Mouse (Mus musculus) kidney, adult 8-10 months (tissue): ENCODE data around the gene 4930544G11Rik.

ENCODE experiments used
- DNase-seq, 2 experiments: peaks; one replicate each; pipeline ENCODE4 v3.0.0; 2022

Gene 4930544G11Rik

DNA sequence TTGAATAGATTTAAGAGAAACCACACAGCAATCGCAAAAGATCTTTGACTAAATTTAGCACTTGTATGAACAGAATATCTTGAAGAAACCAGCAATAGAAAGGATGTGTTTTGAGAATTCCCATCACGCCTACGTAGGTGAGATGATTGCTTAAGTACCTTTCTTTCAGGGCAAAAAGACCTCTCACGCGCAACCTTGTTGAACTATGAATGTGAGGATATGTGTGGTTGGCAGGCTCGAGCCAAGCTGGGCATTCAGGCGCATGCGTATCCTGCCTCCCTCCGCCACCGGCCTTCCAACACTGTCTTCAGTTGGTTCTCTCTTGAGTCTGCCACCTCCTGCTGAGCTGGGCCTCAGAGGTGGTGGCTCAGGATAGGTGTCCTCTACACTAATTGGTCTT lies at the start of gene 4930544G11Rik:
Gene 4930544G11Rik (plus strand): TSS at position 301 of the 400 bp plus-strand sequence.
- no peak for DNase-seq

DNA sequence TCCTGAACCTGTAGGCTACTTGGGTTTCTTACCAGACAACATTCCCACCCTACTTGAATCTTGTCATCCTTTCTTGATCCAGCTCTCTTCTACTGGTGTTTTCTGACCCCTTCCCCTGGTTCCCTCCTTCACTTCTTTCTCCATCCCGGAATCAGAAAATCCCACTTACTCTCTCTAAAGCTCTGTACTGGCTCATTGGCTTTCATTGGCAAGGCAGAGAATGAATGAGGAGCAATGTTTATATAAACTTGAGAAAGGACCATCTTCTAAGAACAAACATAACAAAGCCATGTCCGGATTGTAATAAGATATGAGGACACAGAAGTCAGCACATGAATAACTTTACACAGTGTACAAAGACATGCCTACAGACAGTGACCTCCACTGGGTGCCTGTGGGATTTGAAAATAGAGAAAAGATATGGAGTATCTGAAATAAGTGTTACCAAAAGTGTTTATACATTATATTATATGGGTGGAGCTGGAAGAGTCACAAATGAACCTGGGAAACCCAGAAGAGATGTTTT lies 45.7 kb upstream of the 4930544G11Rik start:
- no peak for DNase-seq

DNA sequence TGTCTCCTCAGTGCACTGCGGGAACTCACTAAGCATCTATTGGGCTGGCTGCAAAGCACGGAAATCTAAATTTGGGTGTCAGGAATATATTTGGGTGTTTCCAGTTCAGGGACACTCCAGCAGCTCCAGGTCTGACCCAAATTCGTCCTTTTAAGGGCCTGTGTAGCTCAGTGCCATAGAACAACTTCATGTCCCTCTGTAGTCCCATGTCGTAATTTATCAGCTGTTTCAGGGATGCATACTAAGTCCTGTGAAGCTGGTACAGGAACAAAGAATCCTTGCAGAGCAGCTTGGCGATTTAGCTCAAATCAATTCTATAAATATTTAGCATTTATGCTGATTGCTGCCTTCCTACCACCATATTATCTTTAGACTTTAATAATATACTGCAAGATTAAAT lies 37.0 kb upstream of the 4930544G11Rik start:
- DNase-seq = no peak

DNA sequence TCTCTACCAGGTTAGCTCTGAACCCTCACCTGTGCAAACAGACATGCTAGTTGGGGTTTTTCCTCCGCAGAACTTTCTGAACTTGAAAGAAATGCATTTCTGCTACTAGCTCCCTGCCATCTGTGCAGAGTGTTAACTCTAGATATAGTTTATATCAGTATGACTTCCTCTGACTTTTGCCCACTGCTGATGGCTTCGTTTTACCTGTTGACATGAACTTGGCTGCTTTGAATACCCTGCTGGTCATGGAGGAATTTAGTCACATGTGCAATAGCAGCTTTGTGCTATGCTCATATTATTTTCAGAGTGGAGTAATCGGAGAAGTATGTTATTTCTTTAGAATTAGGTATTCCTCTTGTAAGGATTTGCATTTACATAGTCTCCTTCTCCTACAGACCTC lies 30.7 kb upstream of the 4930544G11Rik start:
- no peak for DNase-seq

DNA sequence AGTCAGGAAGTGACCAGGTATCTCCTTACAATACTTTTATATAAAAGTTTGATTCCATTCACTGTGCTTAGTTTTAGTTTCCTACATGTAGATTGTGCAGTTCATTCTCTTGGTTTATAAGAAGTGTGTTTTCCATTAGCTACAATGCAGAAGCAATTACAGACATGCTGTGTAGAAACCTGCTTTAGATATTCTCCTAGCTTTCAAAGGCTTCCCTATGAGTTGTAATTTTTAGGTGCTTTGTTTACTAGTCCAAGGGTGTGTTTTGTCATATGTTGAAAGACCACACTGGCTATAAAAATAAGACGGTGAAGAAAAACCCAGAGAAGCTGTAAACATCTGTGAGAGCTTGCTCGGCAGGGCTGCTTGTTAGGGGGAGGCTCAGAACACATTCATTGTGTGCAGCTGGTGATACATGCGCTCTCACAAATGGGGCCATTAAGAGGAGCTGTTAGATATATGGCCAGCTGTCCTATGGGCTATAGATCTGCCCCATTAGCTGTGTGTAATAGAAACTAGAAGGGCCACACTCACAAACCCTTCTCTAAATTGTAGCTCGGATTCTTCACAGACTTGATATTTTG lies 28.8 kb upstream of the 4930544G11Rik start:
- no peak for DNase-seq

DNA sequence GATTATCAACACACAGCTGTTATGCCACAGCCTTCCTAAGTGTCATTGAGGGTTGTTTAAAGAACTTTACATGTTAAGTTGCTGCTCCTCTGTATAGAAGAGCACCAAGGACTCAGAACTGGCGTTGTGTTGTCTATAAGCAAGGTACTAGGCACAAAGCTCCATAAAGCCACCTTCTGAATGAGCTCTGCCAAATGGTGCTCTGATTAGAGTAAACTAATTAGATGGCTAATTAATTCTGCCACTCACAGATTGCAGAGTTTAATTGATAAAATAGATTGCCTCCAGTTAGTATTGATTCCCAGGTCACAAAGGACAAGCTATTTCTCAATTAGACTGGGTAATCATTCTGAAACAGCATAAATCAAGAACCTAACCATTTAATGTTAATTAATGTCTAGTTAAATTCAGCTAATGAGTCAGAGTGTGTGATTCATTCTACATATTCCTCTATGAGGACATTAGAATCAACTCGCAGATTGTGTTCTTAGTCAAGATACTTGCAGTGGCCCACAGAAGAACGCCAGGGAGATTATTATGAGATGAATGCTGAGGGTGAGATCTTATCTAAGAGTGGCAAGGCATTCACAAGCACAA lies 26.6 kb upstream of the 4930544G11Rik start:
- no peak for DNase-seq

DNA sequence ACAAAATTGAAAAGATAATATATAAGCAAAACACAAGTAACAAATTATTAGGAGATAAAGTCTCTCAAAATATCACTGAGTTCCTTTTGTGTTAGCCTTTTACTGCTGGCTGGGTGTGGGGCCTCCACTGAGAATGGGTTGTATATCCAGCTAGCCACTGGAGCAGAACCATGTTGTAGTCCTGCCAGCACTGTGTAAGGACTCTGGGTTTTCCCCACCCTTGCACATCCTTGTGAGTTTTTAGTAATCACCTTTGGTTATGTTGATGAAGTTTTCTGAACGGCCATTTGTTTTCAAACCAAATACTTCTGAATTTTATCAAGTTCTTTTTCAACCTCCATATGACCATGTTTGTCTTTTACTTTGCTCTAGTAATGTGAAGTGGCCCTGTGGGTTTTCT lies 21.9 kb upstream of the 4930544G11Rik start:
- no peak for DNase-seq

DNA sequence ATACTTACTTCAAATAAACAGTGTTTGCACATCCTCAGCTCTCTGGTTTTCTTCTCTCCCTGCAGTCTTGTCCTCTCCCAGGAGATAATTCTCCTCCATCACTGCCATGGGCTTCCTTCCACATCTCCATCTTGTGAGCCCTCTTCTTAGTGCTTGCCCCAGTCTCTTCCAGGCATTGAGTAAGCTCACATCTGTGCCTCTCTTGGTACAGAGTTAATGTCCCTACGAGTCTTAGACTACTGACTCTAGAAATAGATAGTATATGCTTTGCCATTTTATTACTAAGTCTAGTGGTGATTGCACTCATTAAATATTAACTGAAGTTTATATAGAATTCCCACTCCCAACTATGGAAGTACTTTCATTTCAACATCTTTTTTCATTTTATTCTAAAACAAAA lies 19.6 kb upstream of the 4930544G11Rik start:
- DNase-seq = no peak

DNA sequence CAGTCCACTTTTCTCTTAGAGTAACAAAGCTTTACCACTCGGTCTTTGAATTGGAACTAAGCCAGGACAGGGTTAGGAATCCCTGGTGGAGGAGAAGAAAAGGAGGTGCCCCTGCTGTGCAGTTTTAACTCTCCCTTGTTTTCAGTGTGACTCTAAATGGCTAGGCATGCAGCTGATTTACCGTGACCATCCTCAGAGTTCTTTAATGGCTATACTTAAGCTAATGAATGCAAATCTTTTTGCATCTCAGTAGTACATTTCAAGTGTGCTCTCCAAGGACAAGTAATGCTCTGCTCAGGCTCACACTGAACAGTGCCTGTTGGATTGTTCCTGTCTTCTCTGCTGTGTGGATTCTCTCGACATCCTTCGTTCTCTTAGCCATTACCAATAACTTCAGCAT lies 19.2 kb upstream of the 4930544G11Rik start:
- no peak for DNase-seq

DNA sequence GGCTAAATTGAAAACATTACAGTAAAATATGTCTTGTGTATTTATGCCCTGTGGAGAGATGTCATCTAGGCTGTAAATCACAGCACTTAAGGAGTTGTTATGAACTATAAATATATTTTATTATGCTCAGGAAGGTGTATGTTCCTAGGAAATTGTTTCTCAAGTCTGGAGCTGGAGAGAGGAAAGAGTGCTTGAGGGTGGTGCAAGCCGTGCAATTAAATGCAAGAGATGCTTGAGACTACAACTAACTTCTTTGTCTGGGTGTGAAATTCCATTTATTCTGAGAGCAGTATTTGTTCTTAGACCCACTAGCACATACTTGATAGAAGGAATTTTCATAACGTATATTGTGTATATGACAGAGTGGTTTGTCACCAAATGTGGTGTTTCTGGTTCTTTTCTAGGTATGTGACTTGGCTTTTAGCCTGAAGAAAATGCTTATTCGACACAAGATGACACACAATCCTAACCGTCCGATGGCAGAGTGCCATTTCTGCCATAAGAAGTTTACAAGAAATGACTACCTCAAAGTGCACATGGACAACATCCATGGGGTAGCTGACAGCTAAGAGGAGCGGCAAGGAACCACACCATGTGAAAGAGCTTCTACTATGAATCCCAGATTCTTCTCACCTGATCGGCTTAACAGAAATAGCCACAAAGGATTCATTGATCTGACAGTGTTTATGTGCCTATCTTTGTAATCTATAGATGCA lies 16.7 kb upstream of the 4930544G11Rik start:
- DNase-seq = no peak

DNA sequence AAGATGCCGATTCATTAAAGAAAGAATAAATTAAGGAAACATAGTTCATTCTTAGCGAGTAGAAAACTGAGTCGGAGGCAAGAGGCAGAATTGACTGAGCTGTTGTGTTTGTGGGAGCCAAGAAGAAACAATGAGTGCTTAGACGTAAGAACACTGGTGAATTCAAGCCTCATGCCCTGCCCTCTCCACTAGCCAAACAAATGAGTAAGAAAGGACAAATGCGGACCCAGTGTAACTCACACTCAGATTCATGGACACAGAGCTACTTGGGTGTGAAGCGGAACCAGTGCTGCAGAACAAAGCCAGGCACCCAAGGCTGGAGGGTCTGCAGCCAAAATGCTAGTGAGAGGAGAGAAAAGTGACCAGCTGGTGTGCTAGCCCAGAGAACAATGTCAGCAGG lies 1.9 kb upstream of the 4930544G11Rik start:
- DNase-seq = no peak

DNA sequence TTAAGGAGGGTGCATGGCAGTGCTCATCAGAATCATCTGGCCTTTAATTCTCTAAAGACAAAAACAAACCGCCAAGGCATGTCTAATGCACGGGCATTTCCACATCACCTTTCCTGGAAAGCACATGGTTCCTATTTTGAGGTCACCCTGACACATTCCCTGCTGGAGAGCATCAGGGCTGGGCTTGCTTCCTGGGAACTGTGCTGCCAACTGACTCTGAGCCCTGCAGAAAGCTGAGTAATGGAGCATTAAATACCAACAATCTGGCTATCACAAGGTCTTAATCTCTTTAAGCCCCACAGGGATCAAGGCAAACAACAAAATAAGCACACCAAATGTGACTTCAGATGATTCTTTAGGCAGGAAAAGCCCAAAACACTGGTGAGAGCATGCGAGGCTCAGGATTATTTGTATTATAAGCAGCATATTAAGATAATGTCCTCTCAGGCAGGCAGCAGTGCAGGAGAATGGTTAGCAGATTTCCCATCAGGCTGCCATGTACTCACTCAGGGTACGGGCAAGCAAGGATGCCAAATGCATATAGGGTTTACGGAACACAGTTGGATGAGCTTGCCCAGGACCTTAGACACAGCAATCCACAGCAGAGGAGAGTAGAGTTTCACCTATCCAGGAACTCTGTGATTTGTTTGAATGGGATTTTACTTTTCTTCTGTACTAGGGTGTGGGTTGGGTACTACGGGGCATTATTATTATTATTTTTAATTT lies 17.1 kb downstream of the 4930544G11Rik start:
- no peak for DNase-seq

DNA sequence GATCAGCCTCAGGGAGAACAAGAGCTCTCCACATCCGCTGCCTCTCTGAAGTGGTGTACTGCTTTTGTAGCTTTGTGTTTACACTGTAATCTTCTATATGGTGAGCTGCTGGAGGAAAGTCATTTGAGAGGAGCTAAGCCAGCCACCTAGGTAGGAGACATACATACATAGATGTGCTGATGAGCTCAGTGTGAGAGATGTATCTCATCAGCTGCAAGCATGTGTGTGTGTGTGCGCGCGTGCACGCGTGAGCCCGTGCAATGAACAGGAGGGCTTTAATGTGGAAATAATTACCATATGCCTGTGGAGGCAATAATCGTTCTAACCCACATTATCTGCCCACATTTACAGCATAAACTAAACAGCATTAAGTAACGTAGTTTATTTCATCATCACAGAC lies 18.0 kb downstream of the 4930544G11Rik start:
- DNase-seq = no peak

DNA sequence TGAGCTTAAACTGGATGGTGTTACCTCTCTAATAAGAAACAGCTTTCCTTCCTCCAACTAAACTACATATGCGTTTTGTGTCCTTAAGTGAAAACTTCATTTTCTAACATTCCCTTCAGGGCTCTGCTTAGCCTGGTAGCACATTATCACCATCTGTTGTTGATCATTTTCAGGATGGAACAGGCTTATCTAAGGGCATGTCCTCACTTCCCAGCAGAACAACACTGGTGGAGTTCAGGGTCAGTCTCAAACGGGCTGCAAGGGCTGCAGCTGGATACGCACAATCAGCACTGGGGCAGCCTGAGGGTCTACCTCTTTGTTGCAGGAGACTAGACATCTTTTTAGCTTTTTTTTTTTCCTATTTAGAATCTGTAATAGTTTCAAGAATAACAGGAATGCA lies 39.7 kb downstream of the 4930544G11Rik start:
- DNase-seq = no peak

DNA sequence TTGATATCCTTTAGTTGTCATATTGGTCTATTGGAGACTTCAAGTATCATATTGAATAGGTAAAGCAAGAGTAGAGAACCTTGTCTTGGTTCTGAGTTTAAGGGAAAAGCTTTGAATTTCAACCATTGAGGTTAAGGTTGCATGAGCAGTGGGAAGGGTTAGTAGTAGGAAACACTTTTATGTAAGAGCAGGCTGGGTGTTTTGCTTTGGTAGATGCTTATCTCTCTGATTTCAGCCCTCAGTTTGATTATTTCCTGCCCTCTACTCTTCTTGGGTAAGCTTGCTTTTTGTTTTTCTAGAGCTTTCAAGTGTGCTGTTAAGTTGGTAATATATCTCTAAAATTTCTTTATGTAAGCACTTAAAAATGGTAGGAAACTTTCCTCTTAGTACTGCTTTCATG lies 45.9 kb downstream of the 4930544G11Rik start:
- DNase-seq = no peak
